Mouse (Mus musculus) ZHBTc4 (cell line): Measurements from ENCODE around the gene Tigd3.

ENCODE experiments used
- DNase-seq: peaks from one replicate; pipeline ENCODE4 v3.0.0-alpha.2; 2011; ENCODE audit warnings: low read depth, low spot score

The Tigd3 gene

DNA sequence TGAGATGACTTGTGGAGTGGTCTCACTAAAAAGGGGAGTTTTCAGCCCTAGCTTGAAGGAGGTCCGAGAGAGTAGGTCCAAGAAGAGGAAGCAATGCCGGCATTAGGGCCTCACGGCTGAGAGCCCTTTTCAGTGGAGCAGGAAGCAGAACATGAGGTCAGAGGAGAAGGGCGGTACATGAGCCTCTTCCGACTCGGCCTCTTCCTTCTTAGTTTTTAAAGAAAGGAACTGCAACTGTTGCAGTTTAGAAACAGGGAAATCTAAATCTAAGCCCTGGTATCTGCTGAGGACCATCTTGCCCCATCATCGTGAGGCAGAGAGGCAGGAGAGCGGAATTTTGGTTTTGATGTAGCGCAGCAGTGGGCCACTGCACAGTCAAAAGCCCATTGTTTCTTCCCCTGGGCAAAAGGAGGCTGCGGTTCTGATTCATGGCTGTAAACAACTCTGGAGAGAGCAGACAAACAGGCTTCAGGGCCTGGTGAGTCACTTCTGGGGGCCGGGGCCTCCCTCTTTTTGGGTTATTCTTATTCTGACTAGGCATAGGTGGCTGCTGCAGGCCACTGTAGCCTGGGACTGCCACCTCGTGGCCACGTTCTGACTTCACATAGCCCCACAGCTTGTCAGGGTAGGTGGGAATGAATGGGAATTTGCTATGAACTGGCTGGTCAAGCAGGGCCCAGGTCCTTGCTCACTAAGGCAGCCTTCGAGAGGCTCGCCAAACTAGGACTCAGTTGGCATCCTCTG lies 16.2 kb downstream of the Tigd3 start, which contains the start of gene Slc25a45:
Gene Slc25a45, plus strand, starts transcription at position 191 of the 744 bp plus-strand sequence.
- peak; percentile 87 for DNase-seq

- peak; percentile 98 for DNase-seq
Measured at GRCm38 (mm10) chr19:5874969-5875480, 18.9 kb downstream of the Tigd3 start, which contains the start of gene Frmd8. Frmd8 (minus strand) TSS chr19:5875274.

DNA sequence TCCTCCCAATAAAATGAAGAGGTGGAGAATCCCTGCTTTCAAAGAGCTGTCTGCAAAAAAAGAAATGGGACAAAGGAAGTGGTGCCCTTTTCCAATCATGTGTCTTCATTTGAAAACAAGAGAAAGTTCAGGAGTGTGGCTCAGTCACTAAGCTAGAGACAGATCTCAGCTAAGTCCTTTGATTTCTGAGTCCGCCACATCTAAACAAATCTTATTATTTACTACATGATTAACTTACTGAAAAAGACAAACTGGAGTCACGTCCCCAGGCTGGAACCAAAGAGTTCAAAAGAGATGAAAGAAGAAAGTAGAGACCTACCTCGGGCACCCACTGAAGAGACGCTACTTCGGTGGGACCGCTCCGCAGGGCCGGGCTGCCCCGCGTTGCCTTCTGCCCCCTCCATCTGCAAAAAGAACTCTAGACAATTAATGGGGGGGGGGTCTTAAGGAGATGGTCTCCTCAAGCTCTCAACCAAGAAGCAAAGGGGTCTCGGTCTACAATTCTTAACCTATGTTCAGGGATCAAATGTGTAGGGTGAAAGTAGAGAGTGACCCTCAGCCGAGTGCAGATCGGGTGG lies 19.5 kb downstream of the Tigd3 start:
- DNase-seq, result no peak

DNA sequence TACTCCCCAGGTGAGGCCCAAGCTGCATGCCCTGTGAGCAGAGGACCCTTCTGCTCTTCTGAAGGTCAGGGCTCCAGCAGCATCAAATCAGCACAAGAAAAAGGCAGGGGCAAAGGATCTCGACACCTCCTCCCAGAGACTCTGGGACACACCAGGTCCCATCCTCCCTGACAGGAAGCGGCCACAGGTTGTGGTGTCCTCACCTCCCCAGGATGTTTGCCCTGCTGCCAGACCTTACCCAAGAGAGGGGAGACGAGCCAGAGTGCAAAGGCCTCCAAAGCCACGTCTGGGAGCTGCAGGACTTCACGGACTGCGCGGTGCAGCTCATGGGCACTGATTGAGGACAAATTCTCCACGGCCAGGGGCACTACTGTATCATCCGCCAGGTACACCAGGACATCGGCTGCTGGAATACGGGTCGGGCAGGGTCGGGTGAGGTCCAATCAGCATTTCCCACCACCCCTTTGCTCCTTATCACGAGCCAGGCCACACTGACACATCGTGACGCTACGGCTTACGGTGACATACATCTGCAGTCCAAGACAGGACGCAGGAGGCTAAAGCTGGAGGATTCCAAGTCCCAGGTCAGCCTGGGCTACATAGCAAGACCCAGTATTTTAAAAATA lies 20.9 kb downstream of the Tigd3 start:
- no peak for DNase-seq

DNA sequence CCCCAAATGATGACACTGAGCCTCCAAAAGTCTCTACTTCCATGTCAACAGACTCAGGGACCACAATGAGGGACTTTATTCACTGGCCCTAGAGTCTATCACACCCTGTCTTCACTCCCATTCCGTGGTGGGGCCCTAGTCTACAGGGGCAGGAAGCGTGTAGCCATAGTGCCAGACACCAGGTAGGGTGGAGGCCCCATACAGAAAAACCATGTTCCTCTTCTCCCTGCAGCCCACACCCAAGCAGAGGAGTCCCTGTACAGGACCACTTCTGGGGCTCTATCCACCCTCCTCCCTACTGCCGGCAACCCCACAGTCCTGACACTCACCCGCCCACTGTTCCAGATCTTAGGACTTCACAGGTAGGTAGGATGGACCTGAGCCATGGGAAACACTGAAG lies 21.4 kb downstream of the Tigd3 start:
- no peak for DNase-seq

DNA sequence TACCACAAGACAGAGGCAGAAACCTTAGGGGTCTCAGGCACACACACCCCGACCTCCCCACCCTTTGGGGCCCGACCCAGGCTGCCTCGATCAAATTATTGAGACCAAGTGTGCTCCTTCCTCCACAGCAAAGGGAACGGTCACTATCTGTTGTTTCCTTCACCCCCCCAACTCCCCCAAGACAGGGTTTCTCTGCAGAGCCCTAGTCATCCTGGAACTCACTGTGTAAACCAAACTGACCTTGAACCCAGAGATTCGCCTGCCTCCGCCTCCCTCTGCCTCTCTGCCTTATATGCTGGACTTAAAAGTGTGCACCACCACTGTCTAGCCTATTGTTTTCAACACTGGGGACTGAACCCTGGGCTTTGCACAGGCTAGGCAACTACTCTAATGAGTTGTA lies 22.3 kb downstream of the Tigd3 start:
- DNase-seq, result no peak

DNA sequence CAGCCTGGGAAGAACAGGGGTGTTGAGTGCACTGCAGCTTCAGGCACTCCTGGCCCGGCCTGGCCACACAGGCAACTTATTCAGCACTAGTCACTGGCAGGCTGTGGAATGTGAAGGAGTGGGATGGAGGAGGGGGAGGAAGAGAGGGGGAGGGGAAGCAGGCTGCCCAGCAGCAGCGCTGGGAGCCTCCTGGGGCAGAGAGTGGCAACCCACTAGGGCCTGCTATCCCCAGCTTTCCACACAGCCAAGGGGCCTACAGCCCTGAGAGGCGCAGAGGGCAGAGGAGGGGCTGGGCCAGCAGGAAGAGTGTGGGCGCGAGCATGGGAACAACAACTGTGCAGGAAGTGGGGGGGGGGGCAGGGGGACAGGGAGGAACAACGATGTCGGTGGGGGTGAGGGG lies 22.7 kb downstream of the Tigd3 start:
- DNase-seq, result peak; percentile 72

GRCm38 (mm10) chr19:5868096-5868495 lies 25.9 kb downstream of the Tigd3 start:
- no peak for DNase-seq

- no peak for DNase-seq
Measured at GRCm38 (mm10) chr19:5864710-5865398, 29.1 kb downstream of the Tigd3 start.

GRCm38 (mm10) chr19:5863776-5864175 lies 30.2 kb downstream of the Tigd3 start:
- no peak for DNase-seq

GRCm38 (mm10) chr19:5862335-5863085 lies 31.4 kb downstream of the Tigd3 start:
- peak; percentile 73 for DNase-seq

DNA sequence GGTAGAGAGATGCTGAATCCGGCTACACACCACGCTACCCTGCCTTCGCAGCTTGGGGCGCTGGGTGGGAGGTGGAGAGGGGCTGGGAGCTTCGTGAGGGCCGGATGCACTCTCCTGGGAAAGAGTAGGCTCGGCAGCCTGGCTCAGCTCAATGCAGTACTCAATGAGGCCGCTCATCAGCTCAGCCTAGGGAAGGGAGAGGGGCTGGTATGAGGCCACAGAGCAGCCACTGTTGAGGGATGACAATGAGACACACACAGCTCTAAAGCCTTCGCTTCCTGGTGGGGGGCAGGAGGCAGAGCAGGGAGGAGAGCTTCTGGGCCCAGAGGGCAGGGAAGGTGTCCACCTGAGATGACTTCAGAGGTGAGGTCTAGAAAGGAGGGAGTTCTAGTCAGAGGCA lies 37.3 kb downstream of the Tigd3 start:
- no peak for DNase-seq

DNA sequence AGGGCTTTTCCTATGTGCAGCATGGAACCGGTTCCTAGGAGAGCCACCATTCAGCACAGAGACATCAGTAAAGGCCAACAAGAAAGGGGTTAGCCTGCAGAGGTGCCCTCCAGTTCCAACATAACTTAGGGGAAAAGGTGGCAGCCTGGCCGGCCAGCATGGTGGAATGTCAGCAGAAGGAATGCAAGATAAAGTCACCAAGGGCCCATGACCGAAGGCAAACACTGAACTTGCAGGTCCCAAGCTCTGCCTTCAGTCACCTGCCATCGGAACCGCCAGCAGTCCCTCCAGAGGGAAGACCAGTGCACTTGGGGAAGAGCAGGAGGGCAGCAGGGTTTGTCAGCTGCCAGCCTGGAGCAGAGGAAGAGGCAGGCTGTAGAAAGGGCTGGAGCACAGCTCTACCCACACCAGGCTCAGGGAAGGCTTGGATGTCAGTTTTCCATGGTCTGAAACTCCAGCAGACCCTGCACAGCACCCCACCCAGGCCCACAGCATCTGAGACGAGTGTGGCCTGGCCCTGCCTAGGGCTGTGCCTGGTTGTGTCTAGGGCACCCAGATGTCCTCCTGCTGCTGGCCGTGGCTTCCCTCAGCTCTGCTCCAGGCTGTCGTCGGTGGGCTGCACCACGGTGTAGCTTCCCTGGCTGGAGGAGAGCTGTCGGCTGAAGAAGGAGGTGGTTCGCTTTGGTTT lies 41.8 kb downstream of the Tigd3 start:
- DNase-seq, result no peak

DNA sequence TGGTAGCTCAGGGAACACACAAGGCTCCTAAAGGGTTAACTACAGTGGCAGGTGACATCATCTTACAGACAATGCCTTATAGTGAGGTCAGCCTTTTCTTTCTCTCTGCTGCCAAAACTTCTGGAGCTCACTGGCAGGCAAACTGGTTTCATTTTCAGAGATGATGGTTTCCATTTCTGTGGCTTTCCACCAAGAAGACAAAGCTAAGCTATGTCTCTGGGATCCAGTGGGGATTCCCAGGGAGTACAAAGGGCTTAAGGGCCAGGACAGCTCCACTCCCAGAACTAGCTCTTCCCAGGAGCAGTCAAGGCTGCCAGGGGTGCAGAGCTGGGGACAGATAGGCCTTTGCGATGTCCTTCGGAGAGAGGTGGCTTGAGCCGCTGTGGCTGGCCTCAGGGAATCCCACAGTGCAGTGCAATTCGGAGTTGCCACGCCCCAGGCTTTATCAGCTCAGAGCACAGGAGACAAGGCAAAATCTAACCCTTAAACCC lies 42.4 kb downstream of the Tigd3 start:
- no peak for DNase-seq

DNA sequence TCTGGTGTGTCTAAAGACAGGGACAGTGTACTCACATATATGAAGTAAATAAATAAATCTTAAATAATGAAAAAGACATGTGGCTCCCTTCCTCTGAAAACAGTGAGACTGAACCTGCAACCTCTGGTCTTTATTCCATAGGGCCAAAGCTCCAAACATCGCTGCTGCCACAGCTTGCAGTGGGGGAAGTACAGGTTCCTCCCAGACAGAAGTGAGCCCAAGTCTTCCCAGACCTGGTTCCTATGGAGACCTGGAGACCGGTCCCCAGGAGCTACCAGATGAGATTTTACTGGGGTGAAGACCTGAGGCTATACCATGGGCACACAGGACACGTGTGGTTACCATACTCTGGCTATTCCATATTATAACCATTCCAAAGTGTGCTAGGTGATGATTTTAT lies 43.1 kb downstream of the Tigd3 start:
- no peak for DNase-seq

DNA sequence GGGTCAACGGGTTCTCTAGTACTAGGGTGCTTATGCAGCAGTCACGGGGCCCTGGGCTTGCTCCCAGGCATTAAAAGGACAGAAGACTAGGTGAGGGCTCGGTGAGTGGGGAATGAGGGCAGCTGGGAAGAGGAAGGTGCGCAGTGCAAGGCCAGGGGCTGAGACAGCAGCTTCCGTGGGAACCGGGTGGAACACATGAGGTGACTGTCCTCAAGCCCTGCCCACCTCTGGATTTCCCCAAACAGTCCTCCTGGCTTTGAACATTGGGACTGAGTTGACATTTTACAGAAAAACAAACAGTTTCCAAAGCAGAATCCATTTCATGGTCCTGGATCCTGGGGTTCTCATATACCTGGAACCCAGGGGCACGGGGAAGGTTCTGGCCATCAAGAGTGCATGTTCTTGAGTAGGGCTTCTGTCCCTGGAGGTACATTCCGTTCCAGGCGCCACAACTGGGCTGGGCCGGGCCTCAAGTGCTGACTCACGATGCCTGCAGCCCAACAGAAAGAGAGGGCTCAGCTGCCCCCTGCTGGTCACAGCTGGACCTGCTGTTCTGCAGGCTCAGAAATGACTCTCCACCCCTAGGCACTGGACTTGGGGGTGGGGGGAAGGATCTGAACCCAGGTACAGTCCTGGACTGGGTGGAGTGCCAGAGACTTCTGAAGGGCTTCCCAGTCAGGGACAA lies 44.0 kb downstream of the Tigd3 start:
- DNase-seq, result peak; percentile 96

DNA sequence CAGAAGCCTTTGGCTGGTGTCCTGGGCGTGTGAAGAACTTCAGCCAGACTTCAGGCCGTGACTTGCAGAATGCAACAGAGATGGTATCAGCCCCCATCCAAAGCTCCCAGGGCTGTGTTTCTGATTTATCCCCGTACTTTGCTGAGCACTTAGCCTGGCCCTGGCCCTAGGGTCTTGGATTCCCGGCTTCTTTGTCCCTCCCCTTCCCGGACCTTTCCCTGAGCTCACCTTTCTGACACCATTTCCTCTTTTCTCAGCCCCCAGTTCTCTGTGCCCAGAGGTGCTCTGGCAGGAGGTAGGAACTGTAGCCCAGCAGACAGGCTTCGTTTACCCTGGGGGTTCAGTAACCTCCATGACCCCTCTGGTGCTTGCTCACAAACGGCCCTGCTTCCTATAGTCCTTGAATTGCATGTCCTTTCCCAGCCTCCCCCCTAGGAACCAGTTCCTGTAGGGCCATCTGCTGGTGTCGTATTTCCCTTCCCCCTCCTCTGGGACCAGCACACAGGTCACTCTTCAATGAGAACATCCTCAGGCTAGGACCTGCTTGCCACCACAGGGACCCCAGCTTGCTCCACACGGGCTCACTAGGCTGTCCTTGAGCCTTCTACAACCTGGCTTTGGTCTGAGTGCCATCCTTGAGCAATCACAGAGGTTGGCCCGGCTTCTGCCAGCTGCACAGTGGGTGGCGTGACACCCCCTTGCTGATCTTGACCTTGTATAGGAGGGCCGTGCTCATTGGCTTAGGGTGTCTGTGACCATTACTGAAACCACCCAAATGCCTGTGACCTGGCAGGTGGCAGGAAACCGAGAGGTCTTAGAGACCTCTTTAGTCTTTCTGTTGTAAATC lies 44.9 kb downstream of the Tigd3 start:
- peak; percentile 93 for DNase-seq

DNA sequence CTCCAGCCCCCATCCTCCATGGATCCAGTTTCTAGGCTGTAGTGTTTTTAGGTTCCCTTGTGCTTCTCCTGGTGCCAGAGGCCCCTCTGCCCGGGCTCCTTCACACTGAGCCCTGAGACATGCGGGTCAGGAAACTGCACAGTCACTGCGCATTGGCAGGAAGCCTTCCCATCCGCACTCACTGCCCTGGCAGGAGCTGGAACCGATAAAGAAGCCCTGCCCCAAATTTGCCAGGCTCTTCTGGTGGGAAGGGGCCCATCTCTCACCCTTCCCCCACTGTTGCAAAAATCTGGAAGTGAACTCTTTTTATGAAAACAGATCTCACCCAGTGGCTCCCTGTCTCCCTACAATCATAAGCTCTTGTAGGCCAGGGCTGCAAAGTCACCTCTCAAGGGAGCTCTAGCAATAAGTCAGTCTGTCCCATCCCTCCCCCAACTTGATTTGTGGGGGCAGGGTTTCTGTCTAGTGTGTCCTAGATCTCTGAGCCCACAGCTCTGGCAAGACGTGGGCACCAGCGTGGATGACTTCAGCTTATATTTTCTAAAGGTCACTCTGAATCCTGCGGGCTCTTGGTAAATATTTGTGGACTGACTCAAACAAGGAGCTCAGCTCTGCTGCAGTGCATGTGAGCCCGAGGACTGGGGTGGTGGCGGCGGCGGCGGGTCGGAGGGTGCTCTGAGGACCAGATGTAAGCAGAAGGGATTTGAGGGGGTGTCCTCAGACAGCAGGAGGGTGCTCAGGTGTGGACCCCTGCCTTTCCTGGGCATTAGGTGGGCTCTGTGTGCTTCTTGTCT lies 45.7 kb downstream of the Tigd3 start:
- DNase-seq, result no peak
